Mouse (Mus musculus): ENCODE data around the gene Kif14.

Gene Kif14

GRCm38 (mm10) chr1:136466143-136466811 lies at the start of gene Kif14:
Gene Kif14 (plus strand): TSS chr1:136466343.
- peak; percentile 82 to 90 for DNase-seq

- DNase-seq, result no peak
Observed at GRCm38 (mm10) chr1:136418393-136418792, 47.8 kb upstream of the Kif14 start.

- DNase-seq, result no peak
Observed at GRCm38 (mm10) chr1:136427166-136427969, 38.8 kb upstream of the Kif14 start.

- DNase-seq, result no peak
Observed at GRCm38 (mm10) chr1:136428981-136429380, 37.2 kb upstream of the Kif14 start.

GRCm38 (mm10) chr1:136430126-136430818 lies 35.9 kb upstream of the Kif14 start:
- no peak for DNase-seq

- DNase-seq, result no peak
Observed at GRCm38 (mm10) chr1:136440741-136441140, 25.4 kb upstream of the Kif14 start.

GRCm38 (mm10) chr1:136442809-136443208 lies 23.3 kb upstream of the Kif14 start:
- no peak for DNase-seq

- DNase-seq, result no peak
Observed at GRCm38 (mm10) chr1:136444555-136445255, 21.4 kb upstream of the Kif14 start.

- DNase-seq, result no peak
Observed at GRCm38 (mm10) chr1:136446933-136447332, 19.2 kb upstream of the Kif14 start.

- DNase-seq, result no peak
Observed at GRCm38 (mm10) chr1:136447338-136447737, 18.8 kb upstream of the Kif14 start.

- DNase-seq, result no peak
Observed at GRCm38 (mm10) chr1:136449541-136449940, 16.6 kb upstream of the Kif14 start.

GRCm38 (mm10) chr1:136450206-136450605 lies 15.9 kb upstream of the Kif14 start:
- DNase-seq, result no peak

- no peak for DNase-seq
Observed at GRCm38 (mm10) chr1:136452421-136452820, 13.7 kb upstream of the Kif14 start.

- peak; percentile 28 to 36 for DNase-seq
Observed at GRCm38 (mm10) chr1:136455756-136456585, 10.2 kb upstream of the Kif14 start.

- peak in 1 of 2 experiments; percentile 12 for DNase-seq
Observed at GRCm38 (mm10) chr1:136456741-136457140, 9.4 kb upstream of the Kif14 start.

GRCm38 (mm10) chr1:136457403-136457802 lies 8.7 kb upstream of the Kif14 start:
- DNase-seq, result no peak

- peak in 1 of 2 experiments; percentile 43 for DNase-seq
Observed at GRCm38 (mm10) chr1:136458691-136459245, 7.4 kb upstream of the Kif14 start.

- DNase-seq, result no peak
Observed at GRCm38 (mm10) chr1:136462443-136462842, 3.7 kb upstream of the Kif14 start.

GRCm38 (mm10) chr1:136465168-136465567 lies 975 bp upstream of the Kif14 start:
- no peak for DNase-seq

- no peak for DNase-seq
Observed at GRCm38 (mm10) chr1:136469408-136469807, 3.3 kb downstream of the Kif14 start.

GRCm38 (mm10) chr1:136470471-136470870 lies 4.3 kb downstream of the Kif14 start:
- DNase-seq, result no peak

GRCm38 (mm10) chr1:136491681-136492080 lies 25.5 kb downstream of the Kif14 start:
- no peak for DNase-seq
